Mouse (Mus musculus) lung, postnatal 0 days (tissue): ENCODE data around the gene Ofd1. TPM values are rescaled to one million over a fixed set of nuclear protein-coding genes. Genes with fewer than 3 reads are reported as not detected.

Experiments used
- ATAC-seq: fragments of 200-750 bp; cut with Nextera tagmentation; 2 replicates; pipeline ENCODE4 v1.8.0; 2017; ENCODE audit warnings: moderate library complexity
- DNase-seq: peaks from one replicate; pipeline ENCODE4 v3.0.0-alpha.2; 2016; ENCODE audit warnings: low spot score
- H3K27ac ChIP-seq: fragments of 300-500 bp; sonication (generic); 2 replicates; pipeline ENCODE4 v1.5.1; 2014; ENCODE audit warnings: antibody characterized with exemption, mild to moderate bottlenecking, low read length, mixed read lengths
- H3K27me3 ChIP-seq: fragments of 300-500 bp; sonication (generic); replicated peaks from 2 replicates; pipeline ENCODE4 v1.6.1; 2014; ENCODE audit warnings: low read length, mixed read lengths; ENCODE audit not compliant: insufficient read depth
- H3K36me3 ChIP-seq: fragments of 300-500 bp; sonication (generic); 2 replicates; pipeline ENCODE4 v1.6.1; 2014; ENCODE audit warnings: low read length, mixed read lengths; ENCODE audit not compliant: insufficient read depth
- H3K4me1 ChIP-seq: fragments of 300-500 bp; sonication (generic); 2 replicates; pipeline ENCODE4 v1.6.1; 2014; ENCODE audit warnings: antibody characterized with exemption, low read depth, low read length, mixed read lengths; ENCODE audit not compliant: insufficient read depth
- H3K4me2 ChIP-seq: fragments of 300-500 bp; sonication (generic); replicated peaks from 2 replicates; pipeline ENCODE4 v1.6.1; 2014; ENCODE audit warnings: low read depth, mild to moderate bottlenecking, low read length, moderate library complexity, mixed read lengths
- H3K4me3 ChIP-seq: fragments of 300-500 bp; sonication (generic); 2 replicates; pipeline ENCODE4 v1.5.1; 2014; ENCODE audit warnings: low read depth, low read length
- H3K9ac ChIP-seq: fragments of 300-500 bp; sonication (generic); replicated peaks from 2 replicates; pipeline ENCODE4 v1.6.1; 2014; ENCODE audit warnings: low read depth, mild to moderate bottlenecking
- H3K9me3 ChIP-seq: fragments of 300-500 bp; sonication (generic); 2 replicates; pipeline ENCODE4 v1.6.1; 2016; ENCODE audit warnings: low read length, mixed read lengths
- CTCF ChIP-seq: IDR thresholded peaks from 2 replicates; pipeline ENCODE4 v1.5.1; 2016; ENCODE audit warnings: antibody characterized with exemption, mild to moderate bottlenecking
- EP300 ChIP-seq: IDR thresholded peaks from 2 replicates; pipeline ENCODE4 v1.6.1; 2016; ENCODE audit warnings: antibody characterized with exemption, mild to moderate bottlenecking, control low read depth
- WGBS: fragments of 180-500 bp; shearing (Covaris S2); extraction: QIAGEN DNeasy Blood & Tissue Kit; methylation state at CpG from one replicate; pipeline ENCODE4 v1.1.7; 2014; 5-methylcytosine and 5-hydroxymethylcytosine counted together
- polyA plus RNA-seq: library from polyadenylated mRNA; unstranded; fragments of >200 nt; fragmentation: Nextera tagmentation; extraction: Ambion mirVana; gene quantifications from 2 replicates; pipeline ENCODE4 v1.2.1, GENCODE M21; 2015

Gene Ofd1
- polyA plus RNA-seq, 1 experiment from 2014 or later = 6.1 TPM

GRCm38 (mm10) chrX:166407865-166408264 is 32.6 kb downstream of the Ofd1 start:
- Histone ChIP-seq H3K27ac (no peak overlapping the region), H3K4me2 (no peak overlapping the region), H3K36me3 (no peaks in the 10 kb centered on the region; the same call in 1 of the 2 replicates), H3K9me3 (no peaks in the 10 kb centered on the region), H3K9ac (no peak overlapping the region), H3K4me1 (no peaks in the 10 kb centered on the region), H3K4me3 (no peak overlapping the region), H3K27me3 (no peaks in the 10 kb centered on the region)
- TF ChIP-seq EP300 (no peak), CTCF (no peak)
- ATAC-seq = no peak
- no peak for DNase-seq

GRCm38 (mm10) chrX:166393753-166394152 is 46.8 kb downstream of the Ofd1 start:
- no peak for DNase-seq
- WGBS = 88% methylated on average over 1 of the region's 1 CpGs
- Histone ChIP-seq H3K36me3 (no peaks in the 10 kb centered on the region), H3K27ac (no peak overlapping the region), H3K4me1 (no peaks in the 10 kb centered on the region), H3K27me3 (no peaks in the 10 kb centered on the region), H3K4me3 (no peak overlapping the region), H3K9ac (no peak overlapping the region), H3K4me2 (no peak overlapping the region), H3K9me3 (no peaks in the 10 kb centered on the region)
- no peak for ATAC-seq
- TF ChIP-seq CTCF (peak; percentile 36; the same call in 1 of the 2 replicates), EP300 (no peak)

- DNase-seq (no peak), ATAC-seq (no peak)
- Histone ChIP-seq H3K27me3 (no peaks in the 10 kb centered on the region), H3K4me3 (no peak overlapping the region), H3K9ac (no peak overlapping the region), H3K4me2 (no peak overlapping the region), H3K4me1 (no peaks in the 10 kb centered on the region), H3K36me3 (no peaks in the 10 kb centered on the region), H3K27ac (no peak overlapping the region), H3K9me3 (no peaks in the 10 kb centered on the region)
- TF ChIP-seq EP300 (no peak), CTCF (no peak)
- WGBS = 79% methylated on average over 6 of the region's 6 CpGs
These were observed 53.8 kb downstream of the Ofd1 start for GRCm38 (mm10) chrX:166386656-166387055.

GRCm38 (mm10) chrX:166384935-166385334 is 55.6 kb downstream of the Ofd1 start:
- Histone ChIP-seq H3K27me3 (no peaks in the 10 kb centered on the region), H3K9ac (no peak overlapping the region), H3K4me1 (no peaks in the 10 kb centered on the region), H3K4me2 (no peak overlapping the region), H3K9me3 (no peaks in the 10 kb centered on the region), H3K4me3 (no peak overlapping the region), H3K36me3 (no peaks in the 10 kb centered on the region), H3K27ac (no peak overlapping the region)
- peak; percentile 60 for ATAC-seq
- 36% methylated on average over 3 of the region's 3 CpGs for WGBS
- TF ChIP-seq CTCF = no peak
- no peak for TF ChIP-seq EP300
- DNase-seq = peak; percentile 32

- WGBS = 75% methylated on average over 2 of the region's 2 CpGs
- DNase-seq = no peak
- no peak overlapping the region for H3K27ac ChIP-seq
- H3K9ac ChIP-seq = no peak overlapping the region
- ATAC-seq = no peak
- H3K9me3 ChIP-seq = no peaks in the 10 kb centered on the region
- no peaks in the 10 kb centered on the region for H3K27me3 ChIP-seq
- no peak overlapping the region for H3K4me3 ChIP-seq
- H3K4me1 ChIP-seq = no peaks in the 10 kb centered on the region
- H3K4me2 ChIP-seq = no peak overlapping the region
- no peaks in the 10 kb centered on the region for H3K36me3 ChIP-seq
- no peak for TF ChIP-seq EP300
These were observed 56.9 kb downstream of the Ofd1 start for GRCm38 (mm10) chrX:166383606-166384005.

- no peak overlapping the region for H3K27ac ChIP-seq
These were observed 61.9 kb downstream of the Ofd1 start for GRCm38 (mm10) chrX:166378652-166379051.

More at GRCm38 (mm10) chrX:166378652-166379051, 61.9 kb downstream of the Ofd1 start:
- no peaks in the 10 kb centered on the region for H3K4me1 ChIP-seq
- H3K4me3 ChIP-seq = no peak overlapping the region
- no peak overlapping the region for H3K4me2 ChIP-seq
- H3K9ac ChIP-seq = no peak overlapping the region
- WGBS = 79% methylated on average over 5 of the region's 5 CpGs
- no peak for TF ChIP-seq EP300
- no peak for TF ChIP-seq CTCF
- no peaks in the 10 kb centered on the region for H3K27me3 ChIP-seq
- no peaks in the 10 kb centered on the region for H3K9me3 ChIP-seq
- no peaks in the 10 kb centered on the region for H3K36me3 ChIP-seq
- ATAC-seq (no peak), DNase-seq (no peak)
